Mouse (Mus musculus) embryo, embryonic 11.5 days (tissue): Measurements from ENCODE around the gene 4921539E11Rik.

Source experiments
- DNase-seq: peaks from one replicate; pipeline ENCODE4 v3.0.0-alpha.2; 2012; ENCODE audit warnings: low read depth, low spot score

Gene 4921539E11Rik

GRCm38 (mm10) chr4:103232156-103232555 is 58.5 kb downstream of the 4921539E11Rik start:
- no peak for DNase-seq

GRCm38 (mm10) chr4:103222854-103223253 is 67.8 kb downstream of the 4921539E11Rik start:
- DNase-seq = no peak

GRCm38 (mm10) chr4:103221789-103222188 is 68.9 kb downstream of the 4921539E11Rik start:
- DNase-seq = no peak

- no peak for DNase-seq
Observed at GRCm38 (mm10) chr4:103219011-103219410, 71.7 kb downstream of the 4921539E11Rik start.

- no peak for DNase-seq
Observed at GRCm38 (mm10) chr4:103216046-103216445, 74.6 kb downstream of the 4921539E11Rik start.

- peak; percentile 75 for DNase-seq
Observed at GRCm38 (mm10) chr4:103214925-103215820, 75.5 kb downstream of the 4921539E11Rik start, which contains the start of gene Slc35d1. TSS of gene Slc35d1 (minus strand) at chr4:103215164.

GRCm38 (mm10) chr4:103214498-103214924 is 76.2 kb downstream of the 4921539E11Rik start:
- peak; percentile 36 for DNase-seq

- no peak for DNase-seq
Observed at GRCm38 (mm10) chr4:103213859-103214497, 76.7 kb downstream of the 4921539E11Rik start.

GRCm38 (mm10) chr4:103208553-103208952 is 82.1 kb downstream of the 4921539E11Rik start:
- DNase-seq = no peak

GRCm38 (mm10) chr4:103203646-103204045 is 87.0 kb downstream of the 4921539E11Rik start:
- no peak for DNase-seq

GRCm38 (mm10) chr4:103200046-103200445 is 90.6 kb downstream of the 4921539E11Rik start:
- DNase-seq = no peak

GRCm38 (mm10) chr4:103199086-103199485 is 91.6 kb downstream of the 4921539E11Rik start:
- DNase-seq = no peak

- no peak for DNase-seq
Observed at GRCm38 (mm10) chr4:103197401-103197800, 93.3 kb downstream of the 4921539E11Rik start.

GRCm38 (mm10) chr4:103192421-103192820 is 98.2 kb downstream of the 4921539E11Rik start:
- no peak for DNase-seq

GRCm38 (mm10) chr4:103188786-103189640 is 101.7 kb downstream of the 4921539E11Rik start:
- no peak for DNase-seq
